Mouse (Mus musculus) lung, adult 2 months (tissue): ENCODE measurements around the gene Hoxb4.

ENCODE experiments used
- CTCF ChIP-seq: fragments of 200-500 bp; IDR thresholded peaks from 2 replicates; pipeline ENCODE4 v1.5.1; 2011; ENCODE audit warnings: mild to moderate bottlenecking, low read length, control low read depth; ENCODE audit not compliant: insufficient read depth
- POLR2A ChIP-seq: fragments of 200-500 bp; IDR thresholded peaks from 2 replicates; pipeline ENCODE4 v1.6.1; 2011; ENCODE audit warnings: low read depth, mild to moderate bottlenecking, control low read depth, low read length, borderline replicate concordance; ENCODE audit errors: extremely low read depth

GRCm38 (mm10) chr11:96349491-96350340, 31.6 kb downstream of the Hoxb4 start:
- TF ChIP-seq CTCF (no peak), POLR2A (no peak)
